Mouse (Mus musculus): ENCODE data around the gene Gm3147. TPM values are rescaled to one million over a fixed set of nuclear protein-coding genes. Genes with fewer than 3 reads are reported as not detected.

Gene Gm3147
- total RNA-seq (2023): not detected in 4 replicates

DNA sequence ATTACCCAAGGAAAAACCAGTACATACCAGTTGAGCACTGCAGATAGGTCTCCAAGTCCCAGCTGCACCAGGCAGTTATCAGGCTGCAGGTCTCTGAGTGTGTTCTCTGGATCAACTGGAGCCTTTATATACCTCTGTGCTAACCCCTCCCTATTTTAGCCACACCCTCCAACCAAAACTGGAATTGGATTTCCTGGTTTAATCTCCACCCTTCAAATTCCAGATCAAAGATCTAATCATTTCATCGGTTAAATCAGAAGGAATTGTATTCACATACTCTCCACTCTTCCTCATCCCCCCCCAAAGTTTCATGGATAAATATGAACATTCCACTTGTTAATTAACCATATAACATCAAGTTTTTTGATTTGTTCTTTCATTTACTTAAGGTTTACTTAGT, at the start of gene Gm3147:
Gm3147 (minus strand) TSS at position 101 of the 400 bp plus-strand sequence.

DNA sequence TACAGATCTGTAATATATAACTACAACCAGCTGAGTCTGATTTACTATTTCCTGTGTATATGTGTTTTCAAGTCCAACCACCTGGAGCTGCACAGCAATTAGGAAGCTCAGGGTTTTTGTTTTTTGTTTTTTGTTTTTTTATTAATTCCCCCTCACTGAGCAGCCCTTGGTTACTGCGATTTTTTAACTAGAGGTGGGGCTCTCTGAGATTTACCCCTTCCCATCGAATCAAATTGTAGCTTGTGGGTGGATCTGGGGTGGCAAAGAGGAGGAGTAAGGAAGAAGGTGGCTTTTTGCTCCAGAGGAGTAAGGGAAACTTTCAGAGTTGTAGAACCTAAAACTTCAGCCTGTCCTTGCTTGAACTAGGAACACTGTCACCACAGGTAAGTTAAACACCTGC, 31.9 kb upstream of the Gm3147 start, which contains the start of gene Gm6205:
Gm6205 (plus strand) TSS at position 301 of the 400 bp plus-strand sequence.

DNA sequence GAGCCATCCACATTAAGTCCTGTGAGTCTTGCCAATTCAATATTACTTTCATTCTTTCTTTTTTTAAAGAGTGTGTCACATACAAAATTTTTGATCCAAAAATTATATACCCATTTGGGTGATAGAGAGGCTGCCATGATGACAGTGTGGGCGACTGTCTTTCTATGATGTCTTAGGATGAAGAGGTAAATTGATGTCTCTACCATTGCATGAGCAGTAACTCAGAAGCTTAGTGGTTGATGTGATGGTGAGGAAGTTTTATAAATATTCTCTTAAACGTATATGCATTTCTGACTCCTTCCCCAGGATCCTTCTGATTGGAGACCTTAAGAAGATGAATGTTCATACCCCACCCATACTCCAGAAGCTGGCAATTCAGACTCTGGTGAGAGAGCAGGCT, 7.5 kb upstream of the Gm3147 start, which contains the start of gene Gm6509:
Gm6509 (plus strand) TSS at position 301 of the 400 bp plus-strand sequence.

Other genes with a start within 250 kb of the Gm3147 start
- gene Gm7682, start 170.6 kb downstream of the Gm3147 start, total RNA-seq (2023): not detected in 4 replicates
- gene Gm3139, start 90.1 kb downstream of the Gm3147 start, total RNA-seq (2023): not detected in 4 replicates
- gene Gm6509, start 7.6 kb upstream of the Gm3147 start, total RNA-seq (2023): not detected in 4 replicates
- gene Gm6205, start 32.0 kb upstream of the Gm3147 start, total RNA-seq (2023): not detected in 4 replicates
- gene Gm3183, start 249.1 kb upstream of the Gm3147 start, total RNA-seq (2023): not detected in 4 replicates